Mouse (Mus musculus) right cerebral cortex, postnatal 36 days (tissue): Measurements from ENCODE around the gene Zbtb46.

Experiments used
- DNase-seq, 2 experiments: peaks; one replicate each; pipeline ENCODE4 v3.0.0; 2022; ENCODE audit warnings: low spot score in 2 of 2, mixed read lengths in 1 of 2

Gene Zbtb46

DNA sequence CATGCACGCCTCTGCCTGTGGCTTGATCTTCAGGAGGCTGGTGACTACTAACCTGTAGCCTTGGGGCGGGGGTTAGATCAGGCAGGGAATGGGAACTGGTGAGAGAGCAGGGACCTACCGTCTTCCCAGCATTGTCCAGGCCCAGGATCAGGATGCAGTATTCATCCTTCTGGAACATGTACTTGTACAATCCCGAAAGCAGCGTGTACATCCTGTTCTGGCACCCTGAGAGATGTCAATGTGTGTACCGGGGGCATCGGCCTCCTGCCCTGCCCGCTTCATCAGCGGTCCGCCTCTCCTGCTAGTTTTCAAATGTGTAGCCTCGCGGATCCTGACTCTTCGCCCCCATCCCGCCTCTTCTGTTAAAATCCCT is 94.8 kb downstream of the Zbtb46 start:
- DNase-seq: no peak

DNA sequence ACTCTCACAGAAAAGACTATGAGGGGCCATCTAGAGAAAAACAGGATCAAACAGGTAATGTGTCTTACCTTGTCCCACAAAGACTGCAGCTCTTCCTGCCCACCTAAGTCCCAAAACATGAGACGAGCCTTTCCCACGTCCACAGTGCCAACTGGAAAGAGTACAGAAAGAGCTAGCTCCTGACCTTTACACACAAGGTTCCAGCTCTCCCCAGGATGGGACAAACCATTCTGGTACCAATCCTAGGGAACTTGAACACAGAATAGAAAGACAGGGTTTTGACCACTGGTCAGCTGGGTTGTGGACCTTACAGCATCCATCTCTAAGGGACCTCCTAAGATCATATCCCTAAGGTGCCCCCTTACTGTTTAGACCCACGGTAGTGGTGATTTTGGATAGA is 95.3 kb downstream of the Zbtb46 start:
- no peak for DNase-seq

GRCm38 (mm10) chr2:181356780-181357179 is 102.4 kb downstream of the Zbtb46 start:
- DNase-seq: no peak

- no peak for DNase-seq
Observed at GRCm38 (mm10) chr2:181342766-181343165, 116.5 kb downstream of the Zbtb46 start.

DNA sequence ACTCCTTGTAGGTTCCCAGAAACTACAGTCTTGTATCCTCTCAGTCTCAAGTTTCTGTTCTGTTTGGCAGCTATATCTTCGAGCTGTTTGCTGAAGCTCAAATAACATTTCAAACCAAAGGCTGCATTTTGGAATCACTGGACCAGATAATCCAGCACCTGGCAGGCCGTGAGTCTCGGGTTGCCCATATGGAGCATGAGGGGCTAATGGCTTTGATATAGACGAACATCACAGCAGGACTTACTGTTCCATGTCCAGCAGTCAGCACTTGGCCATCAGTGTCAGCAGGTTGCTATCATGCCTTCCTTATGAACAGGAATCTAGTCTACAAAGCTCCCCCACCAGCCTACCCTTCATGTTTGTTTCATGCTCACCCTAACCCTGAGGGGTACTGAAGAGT is 118.8 kb downstream of the Zbtb46 start:
- no peak for DNase-seq
